Mouse (Mus musculus): ENCODE measurements at regions not wholly inside any gene's neighbourhood (a gene's known extent, or its start where the extent isn't known, plus 50 kb on each side); places are given as distances from the start of the nearest gene placed in this dataset.

DNA sequence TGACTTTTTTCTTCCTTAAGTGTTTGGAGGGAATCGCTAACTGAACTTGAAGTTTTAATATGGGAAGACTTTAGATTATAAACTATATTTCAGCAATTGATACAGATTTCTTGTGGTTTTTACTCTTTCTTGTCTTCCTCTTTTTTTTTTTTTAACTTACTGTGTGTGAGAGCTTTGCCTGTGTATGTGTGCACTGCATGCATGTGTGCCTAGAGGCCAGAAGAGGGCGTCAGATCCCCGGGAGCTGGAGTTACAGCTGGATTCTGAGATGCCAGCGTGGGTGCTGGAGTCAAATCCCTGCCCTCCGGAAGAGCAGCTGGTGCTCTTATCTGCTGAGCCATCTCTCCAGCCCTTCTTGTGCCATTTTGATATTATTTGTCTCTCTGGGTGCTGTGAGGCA is 129.6 kb downstream of the Trim33 start:
- no peak for DNase-seq (ENCODE audit: low spot score)

GRCm38 (mm10) chr3:103412247-103412646 is 133.2 kb downstream of the Trim33 start:
- no peak for DNase-seq (ENCODE audit: low spot score)

DNA sequence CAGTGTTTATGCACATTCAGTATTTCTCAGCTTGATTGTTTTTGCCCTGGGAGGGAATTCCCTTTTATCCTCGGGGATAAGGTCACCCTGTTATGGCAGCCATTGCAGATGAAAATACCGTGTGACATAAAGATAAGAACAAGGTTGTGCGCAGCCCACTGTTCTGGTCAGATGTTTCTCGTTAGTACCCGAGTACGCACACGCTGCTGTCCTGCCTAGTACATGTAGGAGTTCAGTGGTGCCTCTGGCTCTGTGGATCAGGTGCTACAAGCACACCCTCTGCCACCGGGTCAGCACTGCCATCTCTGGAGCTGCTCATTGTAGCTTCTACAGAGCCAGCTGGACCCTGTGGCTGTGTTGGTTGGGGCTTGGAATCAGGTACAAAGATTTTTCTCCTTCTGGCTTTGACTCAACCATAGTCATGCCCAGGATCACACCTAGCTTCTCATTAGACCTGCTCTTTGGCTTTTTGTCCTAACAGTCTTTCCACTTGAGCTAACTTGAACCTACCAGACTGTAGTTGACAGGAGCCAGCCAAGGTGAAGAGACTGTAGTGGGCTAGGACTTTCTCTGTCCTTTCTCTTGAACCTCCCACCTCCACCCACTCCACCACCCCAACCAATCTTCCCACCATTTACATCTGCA is 136.1 kb downstream of the Trim33 start:
- no peak for DNase-seq (ENCODE audit: low spot score)

- no peak for DNase-seq (ENCODE audit: low spot score)
Measured at GRCm38 (mm10) chr3:103416296-103416695, 137.2 kb downstream of the Trim33 start.

- DNase-seq (ENCODE audit: low spot score) = no peak
Measured at GRCm38 (mm10) chr3:103417781-103418180, 138.7 kb downstream of the Trim33 start.

DNA sequence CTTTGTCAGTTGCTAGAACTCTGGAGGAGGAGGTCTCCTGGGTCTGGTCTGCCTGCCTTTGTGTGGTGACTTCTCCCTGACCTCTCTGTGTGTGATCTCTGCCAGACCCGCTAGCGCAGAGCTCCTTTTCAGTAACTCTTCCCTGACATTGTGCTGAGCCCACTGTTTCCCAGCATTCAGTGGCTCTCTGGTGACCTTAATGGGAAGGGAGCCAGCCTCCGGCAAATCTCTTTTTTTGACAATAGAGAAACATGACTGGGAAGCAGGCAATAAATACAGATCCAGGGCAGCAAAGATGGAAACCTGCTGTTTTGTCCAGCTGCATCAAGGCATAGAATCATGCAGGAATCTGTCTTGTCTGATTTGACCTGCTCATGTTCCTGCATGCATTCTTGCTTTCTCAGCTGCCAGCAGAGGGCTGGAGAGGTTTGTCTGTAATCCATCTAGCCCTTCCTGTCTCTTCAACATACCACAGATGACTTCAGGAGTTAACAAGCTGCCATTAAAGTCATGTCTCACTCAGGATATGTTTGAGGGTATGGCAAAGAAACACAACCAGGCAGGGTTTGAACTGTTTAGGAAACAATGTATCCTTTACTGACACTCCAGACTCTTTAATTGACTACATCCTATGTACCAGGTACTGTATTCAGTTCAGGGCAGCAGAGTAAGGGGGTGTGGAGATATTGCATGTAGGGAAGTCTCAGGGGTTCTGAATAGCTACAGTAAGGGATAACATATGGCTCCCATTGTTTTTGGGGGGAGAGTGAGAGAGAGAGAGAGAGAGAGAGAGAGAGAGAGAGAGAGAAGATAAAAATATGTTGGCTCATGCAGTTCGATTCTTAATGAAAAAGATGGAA is 140.9 kb downstream of the Trim33 start:
- no peak for DNase-seq (ENCODE audit: low spot score)

- DNase-seq (ENCODE audit: low spot score) = no peak
Measured at GRCm38 (mm10) chr3:103420621-103421274, 141.7 kb downstream of the Trim33 start.

- no peak for DNase-seq (ENCODE audit: low spot score)
Measured at GRCm38 (mm10) chr3:103421275-103421621, 142.2 kb downstream of the Trim33 start.

DNA sequence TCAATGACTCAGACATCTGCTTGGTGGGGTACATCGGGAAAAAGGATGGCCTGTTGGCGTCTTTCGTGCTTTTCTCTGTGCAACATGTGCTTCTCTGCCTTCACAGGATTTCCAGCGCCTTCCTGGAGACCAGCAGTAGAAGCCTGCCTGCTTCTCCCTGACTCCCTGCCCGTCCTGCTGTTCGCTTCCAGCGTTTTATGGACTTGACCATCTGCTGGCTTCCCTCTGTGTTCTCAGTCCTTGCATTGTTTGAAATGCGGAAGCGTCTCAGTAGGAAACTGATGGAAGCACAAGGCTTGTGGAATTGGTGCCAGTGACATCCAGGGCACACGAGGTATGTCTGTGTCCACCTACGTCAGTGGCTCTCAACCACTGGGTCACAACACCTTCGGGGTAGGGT is 143.7 kb downstream of the Trim33 start:
- DNase-seq (ENCODE audit: low spot score) = no peak

DNA sequence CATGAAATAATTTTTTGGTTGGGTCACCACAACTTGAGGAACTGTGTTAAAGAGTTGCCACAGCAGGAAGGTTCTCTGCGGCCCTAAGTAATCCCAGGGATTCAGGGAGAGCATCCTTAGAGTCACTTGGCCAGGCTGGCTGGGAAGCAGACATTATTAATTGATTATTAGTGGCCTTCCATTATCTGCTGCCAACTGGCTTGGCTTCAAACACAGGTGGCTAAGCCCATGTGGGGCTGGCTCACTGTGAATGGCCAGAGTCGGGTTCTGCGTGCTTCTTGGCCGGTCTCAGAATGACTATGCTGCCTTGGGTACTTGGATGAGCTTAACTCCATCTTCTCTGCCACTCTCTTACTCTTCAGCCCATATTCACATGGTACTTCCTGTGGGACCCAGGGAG is 144.2 kb downstream of the Trim33 start:
- no peak for DNase-seq (ENCODE audit: low spot score)

DNA sequence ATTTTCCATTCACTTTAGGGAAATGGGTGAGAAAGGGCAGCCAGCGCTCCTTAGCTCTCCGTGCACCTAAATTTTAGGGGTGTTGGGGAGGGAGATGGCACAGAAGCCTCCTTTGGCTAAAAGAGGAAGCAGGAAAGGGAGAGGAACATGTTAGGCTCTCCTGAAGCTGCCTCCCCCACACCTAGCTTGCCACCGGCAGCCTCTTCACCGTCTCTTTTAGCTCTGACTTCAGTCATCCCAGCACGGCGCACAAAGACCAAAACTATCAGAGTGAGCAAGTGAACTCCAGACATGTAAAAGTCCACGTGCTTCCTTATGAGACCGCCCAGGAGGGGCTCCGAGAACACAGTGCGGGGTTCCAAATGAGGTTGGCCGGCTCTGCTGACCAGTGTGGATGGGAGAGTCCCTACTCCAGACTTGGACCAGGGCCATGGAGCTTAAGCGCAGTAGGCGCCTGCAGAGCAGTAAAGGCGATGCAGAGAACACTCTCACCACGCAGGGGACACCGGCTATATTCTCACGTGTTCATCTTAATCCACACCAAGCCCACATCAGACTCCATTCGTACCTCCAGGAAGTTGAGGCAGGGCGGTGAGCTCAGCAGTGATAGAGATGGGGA is 146.8 kb downstream of the Trim33 start:
- DNase-seq (ENCODE audit: low spot score) = no peak

DNA sequence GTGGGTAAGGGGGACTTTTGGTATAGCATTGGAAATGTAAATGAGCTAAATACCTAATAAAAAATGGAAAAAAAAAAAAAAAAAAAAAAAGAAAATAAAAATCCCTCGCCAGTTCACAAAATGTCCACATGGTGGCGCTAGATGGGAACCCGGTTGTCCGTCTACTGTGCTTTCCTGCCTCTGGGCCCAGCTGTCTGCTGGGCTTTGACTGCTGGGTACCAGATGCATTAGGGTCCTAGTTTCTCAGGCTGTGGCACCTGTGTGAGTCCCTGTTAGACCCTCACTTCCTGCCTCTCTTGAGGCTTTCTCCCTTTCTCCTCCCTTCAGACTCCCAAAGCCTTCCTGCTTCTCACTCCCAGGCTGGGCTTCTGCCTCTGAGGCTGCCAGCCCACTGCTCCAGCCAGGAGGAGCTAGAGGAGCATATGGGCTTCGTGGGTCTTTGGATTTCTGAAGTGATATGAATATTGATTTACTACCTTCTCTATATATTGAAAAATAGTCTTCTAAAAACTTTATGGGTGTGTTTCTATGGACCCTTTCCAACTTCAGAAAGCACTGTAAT is 145.7 kb upstream of the Syt6 start:
- DNase-seq (ENCODE audit: low spot score) = no peak

GRCm38 (mm10) chr3:103430131-103430530 is 144.9 kb upstream of the Syt6 start:
- DNase-seq (ENCODE audit: low spot score) = no peak

DNA sequence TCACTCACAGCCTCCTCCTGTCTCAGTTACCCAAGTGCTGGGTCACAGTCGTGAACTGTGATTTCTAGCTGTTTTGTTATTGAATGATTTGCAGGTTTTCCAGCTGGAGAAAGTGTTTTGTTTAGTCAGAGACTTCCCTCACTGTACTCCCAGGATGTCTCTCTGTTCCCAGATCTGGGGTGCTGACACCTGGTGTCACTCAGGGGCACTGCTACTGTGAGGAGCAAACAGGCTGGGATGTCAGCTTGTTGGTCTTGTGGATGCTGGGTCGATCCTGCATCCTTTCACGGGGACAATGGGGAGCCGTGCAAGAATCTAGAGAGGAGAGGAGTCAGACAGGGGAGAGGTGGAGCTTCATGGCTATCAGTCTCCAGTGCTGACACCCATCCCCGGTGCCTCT is 142.8 kb upstream of the Syt6 start:
- no peak for DNase-seq (ENCODE audit: low spot score)

DNA sequence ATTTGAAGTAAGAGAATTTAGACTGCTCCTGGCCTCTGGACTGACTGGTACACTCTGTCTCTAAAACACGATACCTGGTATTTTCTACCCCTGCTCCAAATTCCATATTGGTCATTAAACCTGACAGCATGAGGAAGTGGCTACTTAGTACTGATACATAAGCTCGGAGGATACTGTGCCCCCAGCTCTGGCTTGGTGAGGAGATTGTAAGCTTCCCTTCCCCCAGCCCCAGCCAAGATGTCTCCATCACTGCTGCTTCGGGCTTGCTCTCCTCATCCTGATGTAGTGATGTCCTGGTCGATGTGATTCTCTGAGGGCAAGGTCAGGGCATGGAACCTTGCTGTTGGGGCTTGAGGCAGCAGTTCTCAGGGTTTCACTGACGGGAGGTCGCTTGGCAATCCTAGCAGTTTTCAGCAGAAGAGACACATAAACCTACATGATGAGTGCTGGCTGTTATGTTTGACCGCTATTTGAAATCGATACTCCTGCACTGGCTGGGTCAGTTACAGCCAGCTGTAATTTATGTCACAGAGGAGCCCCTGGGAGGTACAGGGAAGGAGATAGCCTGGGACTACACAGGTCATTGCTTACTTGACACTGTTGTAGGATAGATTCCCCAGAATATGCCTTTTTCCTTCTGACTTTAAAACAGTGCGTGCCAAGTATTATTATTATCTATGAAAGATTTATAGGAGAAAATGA is 138.0 kb upstream of the Syt6 start:
- DNase-seq (ENCODE audit: low spot score) = no peak

DNA sequence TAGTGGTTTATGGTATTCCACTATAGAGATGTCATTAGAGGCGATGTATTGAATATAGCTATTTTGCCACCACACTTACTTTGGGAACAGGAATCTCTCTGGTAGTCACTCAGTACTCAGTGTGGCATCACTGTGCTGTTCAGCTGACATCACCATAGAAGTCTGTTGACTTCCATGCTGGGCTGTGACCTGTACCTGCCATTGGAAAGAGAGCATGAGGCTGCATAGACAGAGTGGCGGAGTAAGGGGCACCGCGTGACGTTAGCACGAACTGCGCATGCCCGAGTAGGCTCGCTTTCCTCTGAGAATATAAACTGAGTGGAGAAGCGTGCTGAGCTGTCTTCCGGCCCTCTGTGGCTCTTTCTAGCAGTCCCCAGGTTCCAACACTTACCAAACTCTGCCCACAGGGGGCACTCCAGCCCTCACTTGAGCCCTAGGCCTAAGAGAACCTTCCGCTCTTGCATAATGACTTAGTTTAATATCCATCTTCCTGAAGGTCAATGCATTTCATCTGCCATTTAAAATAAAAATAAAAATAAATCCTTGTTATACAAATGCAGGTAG is 136.2 kb upstream of the Syt6 start:
- peak; percentile 42 for DNase-seq (ENCODE audit: low spot score)

GRCm38 (mm10) chr3:103443247-103443646 is 131.8 kb upstream of the Syt6 start:
- DNase-seq (ENCODE audit: low spot score) = no peak

DNA sequence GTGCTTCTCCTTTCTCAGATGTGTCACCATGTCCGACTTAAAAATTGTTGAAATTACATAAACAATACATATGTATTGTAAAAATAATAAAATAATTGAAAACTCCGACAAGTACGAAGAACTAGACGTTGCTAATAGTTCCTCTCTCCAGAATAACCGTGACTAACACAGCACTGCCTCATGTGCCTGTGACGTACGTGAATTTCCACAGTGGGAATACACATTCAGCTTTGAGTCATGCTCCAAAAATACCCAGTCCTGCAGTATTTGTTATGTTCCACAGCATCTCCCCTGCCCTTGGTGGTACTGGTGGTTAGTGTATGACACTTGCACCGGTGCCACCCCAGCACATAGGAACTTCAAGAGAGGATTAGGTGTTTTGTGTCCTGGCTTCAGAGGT is 129.2 kb upstream of the Syt6 start:
- DNase-seq (ENCODE audit: low spot score) = no peak

DNA sequence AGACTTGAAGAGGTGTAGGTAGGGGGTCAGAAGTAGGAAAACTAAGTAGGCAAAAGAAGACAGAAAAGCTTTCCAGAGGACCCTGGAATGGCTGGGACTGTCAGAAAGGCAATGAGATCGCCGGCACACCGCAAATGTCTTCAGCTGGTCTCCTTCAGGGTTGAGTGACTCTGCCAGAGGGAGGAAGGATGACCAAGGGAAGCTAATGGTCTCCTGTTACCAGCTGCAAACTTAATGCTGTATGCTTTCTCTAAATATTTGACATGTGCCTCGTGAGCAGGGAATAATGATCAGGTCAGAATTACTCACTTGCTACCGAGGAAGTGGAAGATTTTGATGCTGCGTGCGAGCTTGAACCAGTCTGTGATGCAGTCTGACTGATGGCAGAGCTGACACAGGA is 125.2 kb upstream of the Syt6 start:
- no peak for DNase-seq (ENCODE audit: low spot score)

GRCm38 (mm10) chr3:103451971-103452370 is 123.1 kb upstream of the Syt6 start:
- no peak for DNase-seq (ENCODE audit: low spot score)

- DNase-seq (ENCODE audit: low spot score) = no peak
Measured at GRCm38 (mm10) chr3:103463760-103464159, 111.3 kb upstream of the Syt6 start.

DNA sequence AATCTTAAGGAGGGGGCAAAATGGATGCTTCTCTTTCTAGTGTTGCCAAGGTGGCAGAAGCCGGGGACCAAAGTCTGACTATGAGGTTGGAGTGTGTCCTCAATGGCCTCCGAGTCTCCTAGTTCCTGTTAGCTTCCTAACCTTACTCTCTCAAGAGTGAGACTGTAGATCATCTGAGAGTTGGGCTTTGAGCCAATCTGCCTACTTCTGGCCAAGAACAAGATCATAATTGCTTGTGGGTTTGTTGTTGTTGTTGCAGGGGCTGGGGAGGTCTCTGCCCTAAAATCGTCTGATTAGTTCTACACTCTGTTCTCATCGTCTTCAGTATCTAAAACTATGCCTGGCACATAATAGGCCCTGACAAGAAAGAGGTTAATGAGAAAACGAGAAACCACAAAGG is 110.8 kb upstream of the Syt6 start:
- DNase-seq (ENCODE audit: low spot score) = no peak

Measured in testis, postnatal 14 days (tissue).